Mouse (Mus musculus): ENCODE measurements around the gene Gm10392. TPM values are rescaled to one million over a fixed set of nuclear protein-coding genes. Genes with fewer than 3 reads are reported as not detected.
A peak's percentile ranks its signal among the peaks of the same experiment; 100 is the strongest.

The Gm10392 gene
- total and polyA plus RNA-seq, 2 experiments from 2014 or later = not detected

GRCm38 (mm10) chr11:77476895-77477294 lies 42.1 kb downstream of the Gm10392 start:
- WGBS = 92% methylated on average over 6 of the region's 6 CpGs
- no peak overlapping the region for H3K9ac ChIP-seq (replicated peaks; ENCODE audit: low read length, poor library complexity, severe bottlenecking)
- ATAC-seq (ENCODE audit: low FRiP score) (no peak), DNase-seq (ENCODE audit: low spot score) (no peak)
- no peak overlapping the region for H3K4me3 ChIP-seq (ENCODE audit: low read depth, low read length)
- H3K9me3 ChIP-seq (ENCODE audit: low read length) = no peaks in the 10 kb centered on the region
- H3K36me3 ChIP-seq (ENCODE audit: insufficient read depth, low read length) = peaks cover 28% of the 10 kb centered on the region
- no peaks in the 10 kb centered on the region; the same call in 1 of the 2 replicates for H3K4me1 ChIP-seq (ENCODE audit: insufficient read depth, low read length)
- H3K27me3 ChIP-seq (ENCODE audit: insufficient read depth, low read length) = no peaks in the 10 kb centered on the region
- no peak for TF ChIP-seq CTCF (IDR thresholded peaks at IDR 0.05)
- no peak overlapping the region for H3K27ac ChIP-seq (ENCODE audit: low read depth, low read length)
- H3K4me2 ChIP-seq (ENCODE audit: low read depth, low read length, poor library complexity, severe bottlenecking) = no peak overlapping the region

- H3K27me3 ChIP-seq (ENCODE audit: insufficient read depth, low read length) = no peaks in the 10 kb centered on the region
- WGBS = 93% methylated on average over 14 of the region's 14 CpGs
- ATAC-seq (ENCODE audit: low FRiP score) = no peak
- no peaks in the 10 kb centered on the region for H3K4me1 ChIP-seq (ENCODE audit: insufficient read depth, low read length)
- H3K9me3 ChIP-seq (ENCODE audit: low read length) = no peaks in the 10 kb centered on the region
- H3K4me2 ChIP-seq (ENCODE audit: low read depth, low read length, poor library complexity, severe bottlenecking) = no peak overlapping the region
- no peak for DNase-seq (ENCODE audit: low spot score)
- no peak for TF ChIP-seq CTCF (IDR thresholded peaks at IDR 0.05)
- H3K9ac ChIP-seq (replicated peaks; ENCODE audit: low read length, poor library complexity, severe bottlenecking) = no peak overlapping the region
- H3K4me3 ChIP-seq (ENCODE audit: low read depth, low read length) = no peak overlapping the region
- H3K36me3 ChIP-seq (ENCODE audit: insufficient read depth, low read length) = peaks cover 35% of the 10 kb centered on the region
- H3K27ac ChIP-seq (ENCODE audit: low read depth, low read length) = no peak overlapping the region
Measured at GRCm38 (mm10) chr11:77476216-77476615, 42.8 kb downstream of the Gm10392 start.

- no peak for DNase-seq (ENCODE audit: low spot score)
- Histone ChIP-seq H3K9me3 (ENCODE audit: low read length) (no peaks in the 10 kb centered on the region), H3K36me3 (ENCODE audit: insufficient read depth, low read length) (peaks cover 40% of the 10 kb centered on the region), H3K9ac (replicated peaks; ENCODE audit: low read length, poor library complexity, severe bottlenecking) (no peak overlapping the region), H3K27ac (ENCODE audit: low read depth, low read length) (no peak overlapping the region), H3K4me1 (ENCODE audit: insufficient read depth, low read length) (0 out of 2 replicates have a peak, but pooled peaks cover under 1% of the 10 kb centered on the region), H3K27me3 (ENCODE audit: insufficient read depth, low read length) (peaks cover 4% of the 10 kb centered on the region; the same call in 1 of the 2 replicates), H3K4me2 (ENCODE audit: low read depth, low read length, poor library complexity, severe bottlenecking) (no peak overlapping the region), H3K4me3 (ENCODE audit: low read depth, low read length) (no peak overlapping the region)
- no peak for ATAC-seq (ENCODE audit: low FRiP score)
- WGBS = 92% methylated on average over 16 of the region's 16 CpGs
- TF ChIP-seq CTCF (IDR thresholded peaks at IDR 0.05) = no peak
Measured at GRCm38 (mm10) chr11:77472775-77473174, 46.2 kb downstream of the Gm10392 start.

GRCm38 (mm10) chr11:77471407-77471806 lies 47.6 kb downstream of the Gm10392 start:
- Histone ChIP-seq H3K4me2 (ENCODE audit: low read depth, low read length, poor library complexity, severe bottlenecking) (no peak overlapping the region), H3K4me1 (ENCODE audit: insufficient read depth, low read length) (0 out of 2 replicates have a peak, but pooled peaks cover 2% of the 10 kb centered on the region), H3K9me3 (ENCODE audit: low read length) (no peaks in the 10 kb centered on the region), H3K27ac (ENCODE audit: low read depth, low read length) (no peak overlapping the region), H3K9ac (replicated peaks; ENCODE audit: low read length, poor library complexity, severe bottlenecking) (no peak overlapping the region), H3K27me3 (ENCODE audit: insufficient read depth, low read length) (peaks cover 17% of the 10 kb centered on the region), H3K4me3 (ENCODE audit: low read depth, low read length) (no peak overlapping the region), H3K36me3 (ENCODE audit: insufficient read depth, low read length) (peaks cover 36% of the 10 kb centered on the region)
- ATAC-seq (ENCODE audit: low FRiP score) (no peak), DNase-seq (ENCODE audit: low spot score) (no peak)
- WGBS = 76% methylated on average over 29 of the region's 29 CpGs
- peak; percentile 10; the same call in 1 of the 2 replicates for TF ChIP-seq CTCF (IDR thresholded peaks at IDR 0.05)

GRCm38 (mm10) chr11:77468397-77468796 lies 50.6 kb downstream of the Gm10392 start:
- no peak overlapping the region for H3K4me3 ChIP-seq (ENCODE audit: low read depth, low read length)
- WGBS = 87% methylated on average over 9 of the region's 9 CpGs
- no peak overlapping the region for H3K27ac ChIP-seq (ENCODE audit: low read depth, low read length)
- H3K36me3 ChIP-seq (ENCODE audit: insufficient read depth, low read length) = peaks cover 24% of the 10 kb centered on the region
- no peaks in the 10 kb centered on the region for H3K9me3 ChIP-seq (ENCODE audit: low read length)
- H3K9ac ChIP-seq (replicated peaks; ENCODE audit: low read length, poor library complexity, severe bottlenecking) = no peak overlapping the region
- 0 out of 2 replicates have a peak, but pooled peaks cover 2% of the 10 kb centered on the region for H3K4me1 ChIP-seq (ENCODE audit: insufficient read depth, low read length)
- peaks cover 17% of the 10 kb centered on the region for H3K27me3 ChIP-seq (ENCODE audit: insufficient read depth, low read length)
- no peak for TF ChIP-seq CTCF (IDR thresholded peaks at IDR 0.05)
- ATAC-seq (ENCODE audit: low FRiP score) (no peak), DNase-seq (ENCODE audit: low spot score) (no peak)
- H3K4me2 ChIP-seq (ENCODE audit: low read depth, low read length, poor library complexity, severe bottlenecking) = no peak overlapping the region

- peak; percentile 75 for TF ChIP-seq CTCF (IDR thresholded peaks at IDR 0.05)
- H3K27me3 ChIP-seq (ENCODE audit: insufficient read depth, low read length) = peaks cover 21% of the 10 kb centered on the region
- no peak overlapping the region for H3K27ac ChIP-seq (ENCODE audit: low read depth, low read length)
- peaks cover 4% of the 10 kb centered on the region; the same call in 1 of the 2 replicates for H3K4me1 ChIP-seq (ENCODE audit: insufficient read depth, low read length)
- H3K9ac ChIP-seq (replicated peaks; ENCODE audit: low read length, poor library complexity, severe bottlenecking) = no peak overlapping the region
- peak; percentile 68 for DNase-seq (ENCODE audit: low spot score)
- 11% methylated on average over 20 of the region's 20 CpGs for WGBS
- ATAC-seq (ENCODE audit: low FRiP score) = no peak; the same call in 1 of the 2 replicates
- H3K4me3 ChIP-seq (ENCODE audit: low read depth, low read length) = no peak overlapping the region
- no peaks in the 10 kb centered on the region for H3K9me3 ChIP-seq (ENCODE audit: low read length)
- peaks cover 20% of the 10 kb centered on the region for H3K36me3 ChIP-seq (ENCODE audit: insufficient read depth, low read length)
- H3K4me2 ChIP-seq (ENCODE audit: low read depth, low read length, poor library complexity, severe bottlenecking) = no peak overlapping the region
Measured at GRCm38 (mm10) chr11:77467784-77468183, 51.2 kb downstream of the Gm10392 start.

Data from midbrain, postnatal 0 days (tissue).